Mouse (Mus musculus): ENCODE results near the gene Gapdh. TPM values are rescaled to one million over a fixed set of nuclear protein-coding genes. Genes with fewer than 3 reads are reported as not detected.
"Not testable (repeated sequence)": the region's sequence is repeated elsewhere in the genome, so short reads cannot be mapped to it uniquely, and the experiment has no call there.

Gene Gapdh
- polyA plus RNA-seq, 1 experiment from 2014 or later = 1,531 TPM

GRCm38 (mm10) chr6:125165328-125165891 lies 857 bp downstream of the Gapdh start:
- under 1% methylated on average over 36 of the region's 36 CpGs for WGBS
- peaks cover 44% of the 10 kb centered on the region for H3K4me1 ChIP-seq (replicated peaks)
- ATAC-seq (ENCODE audit: low FRiP score, low read depth) = peak; percentile 94

GRCm38 (mm10) chr6:125164672-125165327 lies 1.5 kb downstream of the Gapdh start:
- Histone ChIP-seq H3K27ac (replicated peaks) (peak overlapping the region; percentile 93), H3K9me3 (no peaks in the 10 kb centered on the region), H3K4me3 (peak overlapping the region; percentile 91), H3K4me2 (peak overlapping the region; percentile 95), H3K4me1 (replicated peaks) (peaks cover 44% of the 10 kb centered on the region), H3K9ac (peak overlapping the region; percentile 93), H3K27me3 (no peaks in the 10 kb centered on the region), H3K36me3 (peaks cover 34% of the 10 kb centered on the region)
- WGBS = under 1% methylated on average over 38 of the region's 39 CpGs
- ATAC-seq (ENCODE audit: low FRiP score, low read depth) = peak; percentile 43

More at GRCm38 (mm10) chr6:125165328-125165891, 857 bp downstream of the Gapdh start:
- Histone ChIP-seq H3K27ac (replicated peaks) (peak overlapping the region; percentile 93), H3K4me3 (peak overlapping the region; percentile 91), H3K9me3 (no peaks in the 10 kb centered on the region), H3K9ac (peak overlapping the region; percentile 93), H3K27me3 (no peaks in the 10 kb centered on the region), H3K4me2 (peak overlapping the region; percentile 95), H3K36me3 (peaks cover 34% of the 10 kb centered on the region)

- Histone ChIP-seq H3K27me3 (no peaks in the 10 kb centered on the region), H3K9ac (peak overlapping the region; percentile 93), H3K4me1 (replicated peaks) (peaks cover 44% of the 10 kb centered on the region), H3K36me3 (peaks cover 33% of the 10 kb centered on the region), H3K9me3 (no peaks in the 10 kb centered on the region), H3K4me3 (peak overlapping the region; percentile 91), H3K27ac (replicated peaks) (peak overlapping the region; percentile 93), H3K4me2 (peak overlapping the region; percentile 95)
- no peak for ATAC-seq (ENCODE audit: low FRiP score, low read depth)
- WGBS = 6% methylated on average over 20 of the region's 20 CpGs
Measured at GRCm38 (mm10) chr6:125163801-125164657, 2.2 kb downstream of the Gapdh start.

GRCm38 (mm10) chr6:125162615-125163305 lies 3.5 kb downstream of the Gapdh start:
- not testable (repeated sequence) for ATAC-seq (ENCODE audit: low FRiP score, low read depth); H3K9me3 ChIP-seq; H3K4me2 ChIP-seq; H3K27ac ChIP-seq (replicated peaks); H3K27me3 ChIP-seq; H3K9ac ChIP-seq; H3K4me3 ChIP-seq
- H3K36me3 ChIP-seq = peaks cover 32% of the 10 kb centered on the region
- peaks cover 44% of the 10 kb centered on the region for H3K4me1 ChIP-seq (replicated peaks)
- 70% methylated on average over 12 of the region's 16 CpGs for WGBS

GRCm38 (mm10) chr6:125161971-125162370 lies 4.3 kb downstream of the Gapdh start:
- H3K4me1 ChIP-seq (replicated peaks) = peaks cover 36% of the 10 kb centered on the region
- H3K4me3 ChIP-seq; H3K27me3 ChIP-seq; H3K9ac ChIP-seq; H3K9me3 ChIP-seq; H3K4me2 ChIP-seq; H3K27ac ChIP-seq (replicated peaks); ATAC-seq (ENCODE audit: low FRiP score, low read depth): not testable (repeated sequence)
- WGBS = 4% methylated on average over 4 of the region's 5 CpGs
- peaks cover 34% of the 10 kb centered on the region for H3K36me3 ChIP-seq

GRCm38 (mm10) chr6:125160854-125161760 lies 5.2 kb downstream of the Gapdh start:
- Histone ChIP-seq H3K4me3 (no peak overlapping the region), H3K36me3 (peaks cover 36% of the 10 kb centered on the region), H3K9me3 (no peaks in the 10 kb centered on the region), H3K27me3 (no peaks in the 10 kb centered on the region), H3K4me1 (replicated peaks) (peaks cover 27% of the 10 kb centered on the region), H3K4me2 (no peak overlapping the region), H3K27ac (replicated peaks) (0 out of 2 replicates have a peak overlapping the region, but pooled peaks have one; percentile 8), H3K9ac (no peak overlapping the region)
- WGBS = 19% methylated on average over 22 of the region's 22 CpGs
- no peak for ATAC-seq (ENCODE audit: low FRiP score, low read depth)

- peaks cover 39% of the 10 kb centered on the region for H3K36me3 ChIP-seq
- WGBS = 56% methylated on average over 10 of the region's 10 CpGs
- H3K27me3 ChIP-seq = no peaks in the 10 kb centered on the region
- peaks cover 22% of the 10 kb centered on the region for H3K4me1 ChIP-seq (replicated peaks)
- no peaks in the 10 kb centered on the region for H3K9me3 ChIP-seq
- no peak overlapping the region for H3K27ac ChIP-seq (replicated peaks)
- H3K9ac ChIP-seq = no peak overlapping the region
- no peak overlapping the region for H3K4me2 ChIP-seq
- ATAC-seq (ENCODE audit: low FRiP score, low read depth) = no peak
- no peak overlapping the region for H3K4me3 ChIP-seq
Measured at GRCm38 (mm10) chr6:125160558-125160853, 5.8 kb downstream of the Gapdh start.

GRCm38 (mm10) chr6:125159773-125160557 lies 6.3 kb downstream of the Gapdh start:
- H3K9me3 ChIP-seq = no peaks in the 10 kb centered on the region
- H3K27me3 ChIP-seq = no peaks in the 10 kb centered on the region
- H3K4me2 ChIP-seq = no peak overlapping the region
- no peak overlapping the region for H3K9ac ChIP-seq
- H3K36me3 ChIP-seq = peaks cover 39% of the 10 kb centered on the region
- ATAC-seq (ENCODE audit: low FRiP score, low read depth) = no peak
- no peak overlapping the region for H3K27ac ChIP-seq (replicated peaks)
- H3K4me3 ChIP-seq = no peak overlapping the region
- WGBS = 88% methylated on average over 7 of the region's 7 CpGs
- H3K4me1 ChIP-seq (replicated peaks) = peaks cover 22% of the 10 kb centered on the region

- Histone ChIP-seq H3K4me1 (replicated peaks) (peaks cover 18% of the 10 kb centered on the region), H3K36me3 (peaks cover 40% of the 10 kb centered on the region), H3K9ac (no peak overlapping the region), H3K4me3 (no peak overlapping the region), H3K27me3 (no peaks in the 10 kb centered on the region), H3K27ac (replicated peaks) (no peak overlapping the region), H3K4me2 (no peak overlapping the region), H3K9me3 (no peaks in the 10 kb centered on the region)
- no peak for ATAC-seq (ENCODE audit: low FRiP score, low read depth)
- 87% methylated on average over 15 of the region's 15 CpGs for whole genome bisulfite sequencing
Measured at GRCm38 (mm10) chr6:125158944-125159492, 7.2 kb downstream of the Gapdh start.

GRCm38 (mm10) chr6:125156903-125157614 lies 9.2 kb downstream of the Gapdh start:
- ATAC-seq (ENCODE audit: low FRiP score, low read depth) = no peak
- Histone ChIP-seq H3K4me2 (no peak overlapping the region), H3K4me1 (replicated peaks) (peaks cover 4% of the 10 kb centered on the region), H3K36me3 (peaks cover 59% of the 10 kb centered on the region), H3K27ac (replicated peaks) (no peak overlapping the region), H3K4me3 (no peak overlapping the region), H3K27me3 (no peaks in the 10 kb centered on the region), H3K9me3 (no peaks in the 10 kb centered on the region), H3K9ac (0 out of 2 replicates have a peak overlapping the region, but pooled peaks have one; percentile 10)
- WGBS = 10% methylated on average over 7 of the region's 7 CpGs
